Mouse (Mus musculus) activated CD4-positive, CD25-positive, alpha-beta regulatory T cell, adult 4 months (primary cell): ENCODE measurements around the gene Ccdc181. TPM values are rescaled to one million over a fixed set of nuclear protein-coding genes. Genes with fewer than 3 reads are reported as not detected.
"Not testable (repeated sequence)": the region's sequence is repeated elsewhere in the genome, so short reads cannot be mapped to it uniquely, and the experiment has no call there.

Source experiments
- ATAC-seq: one replicate; pipeline ENCODE4 v1.8.0; 2017
- polyA plus RNA-seq, 2 experiments: library from polyadenylated mRNA; unstranded; fragments of 100-300 nt; shearing (Covaris generic); gene quantifications; one replicate each; pipeline ENCODE4 v1.2.1; 2017

Ccdc181 gene
- 10 to 100 TPM in 1 of 2 experiments, 1 to 10 TPM in 1; 9.9 to 10.8 TPM for polyA plus RNA-seq

GRCm38 (mm10) chr1:164275455-164275954 lies at the start of gene Ccdc181:
Gene Ccdc181, plus strand, starts transcription at chr1:164275585.
- peak; percentile 100 for ATAC-seq

- ATAC-seq, result not testable (repeated sequence)
Observed at GRCm38 (mm10) chr1:164231937-164232570, 43.3 kb upstream of the Ccdc181 start.

GRCm38 (mm10) chr1:164233447-164233846 lies 41.9 kb upstream of the Ccdc181 start:
- ATAC-seq, result no peak

- no peak for ATAC-seq
Observed at GRCm38 (mm10) chr1:164235078-164235477, 40.3 kb upstream of the Ccdc181 start.

GRCm38 (mm10) chr1:164236078-164236477 lies 39.3 kb upstream of the Ccdc181 start:
- ATAC-seq, result no peak

- ATAC-seq, result no peak
Observed at GRCm38 (mm10) chr1:164241494-164241893, 33.9 kb upstream of the Ccdc181 start.

- no peak for ATAC-seq
Observed at GRCm38 (mm10) chr1:164242809-164243208, 32.6 kb upstream of the Ccdc181 start.

GRCm38 (mm10) chr1:164247442-164247841 lies 27.9 kb upstream of the Ccdc181 start:
- no peak for ATAC-seq

- no peak for ATAC-seq
Observed at GRCm38 (mm10) chr1:164247971-164248370, 27.4 kb upstream of the Ccdc181 start.

- ATAC-seq, result peak; percentile 87
Observed at GRCm38 (mm10) chr1:164248465-164249331, 26.7 kb upstream of the Ccdc181 start, which contains the start of gene Slc19a2. Gene Slc19a2, plus strand, starts transcription at chr1:164249046.

GRCm38 (mm10) chr1:164249332-164249711 lies 26.1 kb upstream of the Ccdc181 start:
- peak; percentile 16 for ATAC-seq

GRCm38 (mm10) chr1:164250391-164251150 lies 24.8 kb upstream of the Ccdc181 start:
- no peak for ATAC-seq

- no peak for ATAC-seq
Observed at GRCm38 (mm10) chr1:164251438-164251837, 23.9 kb upstream of the Ccdc181 start.

- ATAC-seq, result no peak
Observed at GRCm38 (mm10) chr1:164252551-164252950, 22.8 kb upstream of the Ccdc181 start.

GRCm38 (mm10) chr1:164254836-164255235 lies 20.5 kb upstream of the Ccdc181 start:
- ATAC-seq, result no peak

- ATAC-seq, result no peak
Observed at GRCm38 (mm10) chr1:164260171-164261028, 15.0 kb upstream of the Ccdc181 start.

- no peak for ATAC-seq
Observed at GRCm38 (mm10) chr1:164261553-164261952, 13.8 kb upstream of the Ccdc181 start.

GRCm38 (mm10) chr1:164270941-164271340 lies 4.4 kb upstream of the Ccdc181 start:
- ATAC-seq, result no peak

- no peak for ATAC-seq
Observed at GRCm38 (mm10) chr1:164273659-164274058, 1.7 kb upstream of the Ccdc181 start.

- ATAC-seq, result no peak
Observed at GRCm38 (mm10) chr1:164276552-164276951, 1.2 kb downstream of the Ccdc181 start.

- no peak for ATAC-seq
Observed at GRCm38 (mm10) chr1:164279332-164279731, 3.9 kb downstream of the Ccdc181 start.

- ATAC-seq, result no peak
Observed at GRCm38 (mm10) chr1:164284007-164284406, 8.6 kb downstream of the Ccdc181 start.
